Mouse (Mus musculus) erythroblast, adult 5-6 weeks (primary cell): ENCODE data around the gene Gna15. TPM values are rescaled to one million over a fixed set of nuclear protein-coding genes. Genes with fewer than 3 reads are reported as not detected.
A peak's percentile ranks its signal among the peaks of the same experiment; 100 is the strongest.

Experiments used
- ATAC-seq: replicated peaks from 2 replicates; pipeline ENCODE4 v1.8.0; 2016; ENCODE audit warnings: moderate number of reproducible peaks, mild to moderate bottlenecking, moderate TSS enrichment, inconsistent platforms; ENCODE audit not compliant: poor library complexity, low FRiP score, severe bottlenecking
- total RNA-seq, 2 experiments: library from RNA; stranded (forward) in 1 of 2; stranded (reverse) in 1 of 2; fragments of 150-400 nt in 1 of 2; fragments of 200-764, 138-1000 nt in 1 of 2; gene quantifications; 2 replicates each; pipeline versions ENCODE4 v1.2.3 to v1.2.4; 2015 to 2017; ENCODE audit warnings: low replicate concordance in 2 of 2

Gna15 gene
- total RNA-seq, 2 experiments from 2014 or later = 2.1 to 14.8 TPM

DNA sequence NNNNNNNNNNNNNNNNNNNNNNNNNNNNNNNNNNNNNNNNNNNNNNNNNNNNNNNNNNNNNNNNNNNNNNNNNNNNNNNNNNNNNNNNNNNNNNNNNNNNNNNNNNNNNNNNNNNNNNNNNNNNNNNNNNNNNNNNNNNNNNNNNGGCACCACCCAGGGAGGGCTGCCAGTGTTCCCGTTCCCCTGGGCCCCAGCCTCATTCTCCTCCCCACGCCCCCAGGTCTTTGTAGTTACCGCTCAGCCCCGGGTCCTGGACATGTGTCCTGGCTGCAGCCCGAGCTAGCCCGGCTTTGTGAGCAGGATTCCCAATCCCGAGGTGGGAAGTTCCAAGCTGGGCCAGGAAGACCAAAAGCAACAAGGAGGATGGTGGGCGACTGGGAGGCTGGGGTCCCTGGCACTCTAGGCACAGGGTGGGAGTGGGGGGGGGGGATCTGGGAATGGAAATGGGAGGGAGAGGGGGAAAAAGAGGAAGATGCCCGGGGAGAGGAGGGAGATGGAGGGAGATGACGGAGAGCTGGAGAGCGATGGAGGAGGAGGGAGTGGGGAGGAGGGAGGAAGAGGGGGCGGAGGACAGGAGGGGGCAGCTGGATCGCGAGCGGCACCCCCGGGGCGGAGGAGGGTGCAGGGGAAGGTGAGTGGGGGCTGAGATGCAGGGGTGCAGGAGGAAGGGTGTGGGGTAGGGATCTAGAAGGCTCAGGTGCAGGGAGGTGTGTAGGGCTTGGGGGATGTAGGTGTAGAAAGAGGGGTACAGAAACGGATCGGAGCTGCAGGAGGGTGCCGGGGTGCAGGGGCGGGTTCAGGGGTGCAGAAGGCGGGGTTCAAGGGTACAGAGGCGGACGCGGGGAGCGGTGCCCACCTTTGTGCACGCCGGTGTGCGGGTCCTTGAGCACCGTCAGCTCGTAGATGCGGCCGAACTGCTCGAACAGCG, 42.2 kb downstream of the Gna15 start:
- no peak for ATAC-seq

DNA sequence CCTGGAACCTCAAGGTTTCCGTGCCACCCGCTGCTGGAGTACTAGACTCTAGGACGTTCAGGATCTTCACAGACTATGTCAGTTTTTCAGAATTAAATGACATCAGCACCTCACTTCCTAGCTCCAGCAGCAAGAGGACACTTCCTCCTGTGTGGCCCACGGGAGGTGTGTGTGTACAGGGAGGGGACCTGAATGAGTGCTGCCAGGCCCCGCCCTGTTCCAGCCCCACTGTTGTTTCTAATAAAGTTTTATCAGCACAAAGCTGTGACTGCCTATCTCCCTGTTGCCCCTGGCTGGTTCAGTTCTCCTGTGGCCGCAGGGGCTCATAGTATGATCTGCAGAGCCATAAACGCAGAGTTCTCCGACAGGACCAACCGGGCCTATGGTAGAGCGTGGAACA, 49.6 kb downstream of the Gna15 start:
- ATAC-seq = no peak

DNA sequence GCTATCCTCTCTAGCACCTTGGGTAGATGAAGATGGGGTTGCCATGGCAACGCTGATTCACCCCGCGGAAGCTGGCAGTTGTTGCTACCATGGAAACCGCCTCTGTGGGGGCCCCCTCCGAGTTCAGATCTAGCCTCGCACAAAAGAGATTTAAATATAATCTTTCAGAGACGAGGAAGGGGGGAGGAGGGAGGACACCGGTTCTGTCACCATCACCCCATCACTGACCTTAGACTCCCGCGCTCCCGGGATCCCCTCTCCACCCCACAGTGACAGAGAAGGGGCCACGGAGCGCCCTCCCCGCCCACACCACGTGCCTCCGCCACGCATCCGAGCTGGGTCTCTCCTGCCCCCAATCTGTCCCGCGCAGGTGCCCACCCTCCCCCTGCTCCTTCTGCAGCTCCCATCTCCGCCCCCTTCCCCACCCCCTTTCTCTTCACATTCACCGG, 51.0 kb downstream of the Gna15 start:
- no peak for ATAC-seq

- no peak for ATAC-seq
Observed at GRCm38 (mm10) chr10:81472403-81473002, 51.5 kb downstream of the Gna15 start.

DNA sequence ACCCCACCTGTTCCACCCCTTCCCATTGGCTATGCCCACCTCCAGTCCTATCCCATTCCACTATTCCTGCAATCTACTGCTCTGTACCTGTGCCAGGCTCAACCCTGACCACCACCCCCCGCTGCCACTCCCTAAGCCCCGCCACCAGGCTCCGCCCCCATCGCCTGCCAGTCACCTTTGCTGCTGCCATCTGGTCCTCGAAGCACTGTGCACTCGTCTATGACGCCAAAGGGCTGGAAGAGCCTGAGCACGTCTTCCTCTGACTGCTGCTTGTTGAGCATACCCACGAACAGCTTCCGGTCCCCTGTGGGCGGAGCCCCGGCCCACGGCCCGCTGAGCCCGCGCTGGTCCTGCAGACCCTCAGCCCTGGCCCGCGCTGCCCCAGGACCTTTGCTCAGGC, 53.6 kb downstream of the Gna15 start:
- no peak for ATAC-seq

GRCm38 (mm10) chr10:81469253-81469652, 54.8 kb downstream of the Gna15 start:
- ATAC-seq = no peak

DNA sequence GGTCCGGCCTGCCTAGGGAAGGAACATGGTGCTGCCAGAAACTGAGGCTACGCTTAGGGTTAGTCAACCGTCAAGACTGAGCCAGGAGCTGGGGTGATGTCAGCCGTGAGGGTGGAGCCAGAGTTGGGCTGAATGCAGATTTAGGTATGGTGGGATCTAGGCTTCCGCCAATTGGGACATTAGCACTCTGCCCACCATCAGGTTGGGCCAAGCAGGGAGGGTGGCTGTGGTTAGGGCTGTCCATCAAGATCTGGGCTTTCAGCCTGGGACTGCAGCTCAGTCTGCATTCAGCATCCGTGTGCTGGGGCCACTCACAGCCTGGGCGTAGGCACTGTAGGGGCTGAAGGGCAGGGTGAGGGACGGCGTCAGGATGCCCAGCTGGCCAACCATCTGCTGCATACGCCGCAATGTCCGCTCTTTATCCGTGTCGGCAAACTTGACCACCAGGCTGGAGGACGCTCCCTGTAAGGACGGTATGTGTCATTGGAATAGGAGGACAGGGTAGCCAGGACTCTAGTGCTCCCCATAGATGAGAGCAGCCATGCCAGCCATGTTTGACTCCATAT, 56.3 kb downstream of the Gna15 start:
- ATAC-seq = no peak

GRCm38 (mm10) chr10:81466881-81467280, 57.1 kb downstream of the Gna15 start:
- no peak for ATAC-seq

DNA sequence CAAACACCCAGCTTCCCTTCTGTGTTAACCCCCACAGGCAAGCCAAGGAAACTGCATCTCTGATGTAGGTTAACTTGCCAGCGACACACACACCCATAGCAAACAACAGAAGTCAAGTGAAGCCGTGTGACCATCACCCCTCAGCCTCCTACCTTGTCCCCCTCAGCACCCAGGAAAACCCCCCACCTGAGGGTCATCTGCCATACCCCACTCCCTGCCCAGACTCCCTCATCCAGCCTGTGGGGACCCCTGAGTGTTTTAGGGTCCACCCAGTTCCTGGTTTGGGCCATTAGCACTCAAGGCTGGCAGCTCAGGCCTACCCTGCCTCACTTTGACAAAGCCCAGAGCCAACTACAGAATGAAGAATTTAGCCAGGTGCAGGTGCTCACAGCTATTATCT, 58.0 kb downstream of the Gna15 start:
- no peak for ATAC-seq

DNA sequence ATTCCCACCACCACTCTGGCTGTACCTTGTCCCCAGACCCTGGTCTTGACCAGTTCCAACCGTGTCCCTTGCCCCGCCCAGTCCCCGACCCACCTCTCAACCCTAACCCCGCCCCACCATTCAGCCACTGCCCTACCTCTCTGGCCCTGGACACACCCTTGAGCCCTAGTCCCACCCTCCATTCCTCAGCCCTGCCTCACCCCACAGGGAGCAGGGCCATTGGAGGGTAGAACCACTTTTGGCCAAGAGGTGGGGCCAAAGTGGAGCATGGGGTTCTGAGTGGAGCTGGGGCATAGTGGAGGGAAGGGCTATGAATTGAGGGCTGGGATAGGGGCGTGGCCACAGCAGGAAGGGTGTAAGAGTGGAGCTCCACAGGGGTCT, 58.8 kb downstream of the Gna15 start:
- ATAC-seq = no peak

DNA sequence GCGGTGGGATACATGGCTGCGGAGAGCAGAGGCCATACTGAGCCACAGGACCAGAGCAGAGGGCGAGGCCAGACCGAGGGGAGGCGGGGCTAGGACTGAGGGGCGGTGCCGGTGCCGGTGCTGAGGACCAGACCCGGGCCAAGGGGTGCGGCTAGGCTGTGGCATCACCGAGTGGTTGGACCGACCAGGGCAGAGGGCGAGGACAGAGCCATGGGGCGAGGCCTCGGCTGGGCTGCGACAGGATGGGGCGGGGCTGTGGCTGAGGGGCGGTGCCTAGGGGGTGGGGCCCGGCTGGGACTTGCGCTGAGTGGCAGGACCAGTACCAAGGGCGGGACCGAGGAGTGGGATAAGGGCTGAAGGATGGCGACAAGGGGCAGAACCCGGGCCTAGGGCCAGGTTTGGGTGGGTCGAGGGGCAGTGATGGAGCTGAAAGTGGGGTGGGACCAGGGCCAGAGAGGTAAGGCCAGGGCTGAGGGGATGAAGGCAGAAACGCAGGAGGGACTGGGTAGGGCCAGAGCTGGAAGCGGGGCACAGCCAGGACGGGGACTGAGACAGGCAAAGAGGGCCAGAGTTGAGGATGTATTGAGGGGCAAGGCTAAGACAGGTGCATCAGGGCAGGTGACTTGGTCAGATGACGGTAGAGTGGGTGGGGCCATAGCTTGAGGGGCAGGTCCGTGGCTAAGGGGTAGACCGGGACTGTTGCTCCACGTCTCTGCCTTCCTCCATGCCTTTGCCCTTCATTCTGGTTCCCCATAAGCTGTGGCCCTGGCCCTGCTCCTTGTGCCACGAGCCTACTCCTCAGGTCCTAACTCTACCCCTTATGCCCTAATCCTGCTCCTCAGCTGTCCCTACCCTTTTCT, 59.4 kb downstream of the Gna15 start:
- peak; percentile 53 for ATAC-seq

DNA sequence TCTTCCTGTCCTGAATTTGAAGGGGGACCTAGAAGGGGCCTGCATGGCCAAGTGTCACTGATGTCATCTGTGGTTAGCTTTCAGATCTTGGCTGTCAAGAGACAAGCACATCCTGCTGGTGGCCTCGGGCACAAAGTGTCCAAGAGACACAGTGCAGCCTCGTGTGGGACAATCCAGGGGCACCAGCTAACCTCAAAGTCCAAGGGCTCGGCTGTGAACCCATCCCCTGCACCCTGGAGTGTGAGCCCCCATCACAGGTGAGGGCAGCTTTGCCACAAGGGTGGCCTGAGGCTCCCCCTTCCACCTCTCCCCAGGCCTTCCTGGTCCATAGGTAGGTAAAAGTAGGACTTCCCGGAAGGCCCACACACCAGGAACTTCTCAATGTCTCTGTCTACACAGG, 60.5 kb downstream of the Gna15 start:
- ATAC-seq = no peak

DNA sequence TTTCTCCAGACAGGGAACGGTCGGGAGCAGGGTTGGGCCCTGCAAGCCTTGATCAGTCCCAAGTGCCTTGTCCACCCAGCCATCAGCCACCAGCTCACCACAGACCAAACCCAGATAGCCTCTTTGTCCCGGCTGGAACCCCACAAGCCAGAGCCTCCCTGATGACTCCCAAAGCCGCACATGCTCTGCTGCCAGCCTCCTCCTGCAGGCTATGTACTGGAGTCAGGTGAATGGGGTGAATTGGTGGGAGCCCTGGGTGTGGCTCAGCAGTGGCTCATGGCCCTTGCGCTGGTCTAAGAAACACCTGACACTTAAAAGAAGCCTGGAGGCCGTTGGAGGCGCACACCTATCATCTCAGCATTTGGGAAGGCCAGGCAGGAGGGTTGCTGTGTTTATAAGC, 61.1 kb downstream of the Gna15 start:
- no peak for ATAC-seq

DNA sequence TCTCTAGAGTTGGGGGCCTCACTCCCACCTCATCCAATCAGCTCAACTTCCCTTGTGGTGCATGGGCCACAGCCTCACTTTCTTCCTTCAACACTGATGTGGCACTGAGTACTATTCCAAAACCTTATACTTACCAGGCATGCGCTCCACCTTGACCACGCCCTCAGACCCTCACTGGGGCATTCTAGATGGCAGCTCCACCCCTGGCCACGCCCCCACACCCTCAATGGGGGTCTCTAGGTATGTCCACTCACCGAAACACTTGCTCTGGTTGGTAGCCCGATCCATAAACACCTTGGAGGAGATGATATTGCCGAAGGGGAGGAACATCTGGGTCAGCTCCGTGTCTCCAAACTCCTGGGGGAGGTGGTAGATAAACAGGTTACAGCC, 61.6 kb downstream of the Gna15 start:
- ATAC-seq = no peak

DNA sequence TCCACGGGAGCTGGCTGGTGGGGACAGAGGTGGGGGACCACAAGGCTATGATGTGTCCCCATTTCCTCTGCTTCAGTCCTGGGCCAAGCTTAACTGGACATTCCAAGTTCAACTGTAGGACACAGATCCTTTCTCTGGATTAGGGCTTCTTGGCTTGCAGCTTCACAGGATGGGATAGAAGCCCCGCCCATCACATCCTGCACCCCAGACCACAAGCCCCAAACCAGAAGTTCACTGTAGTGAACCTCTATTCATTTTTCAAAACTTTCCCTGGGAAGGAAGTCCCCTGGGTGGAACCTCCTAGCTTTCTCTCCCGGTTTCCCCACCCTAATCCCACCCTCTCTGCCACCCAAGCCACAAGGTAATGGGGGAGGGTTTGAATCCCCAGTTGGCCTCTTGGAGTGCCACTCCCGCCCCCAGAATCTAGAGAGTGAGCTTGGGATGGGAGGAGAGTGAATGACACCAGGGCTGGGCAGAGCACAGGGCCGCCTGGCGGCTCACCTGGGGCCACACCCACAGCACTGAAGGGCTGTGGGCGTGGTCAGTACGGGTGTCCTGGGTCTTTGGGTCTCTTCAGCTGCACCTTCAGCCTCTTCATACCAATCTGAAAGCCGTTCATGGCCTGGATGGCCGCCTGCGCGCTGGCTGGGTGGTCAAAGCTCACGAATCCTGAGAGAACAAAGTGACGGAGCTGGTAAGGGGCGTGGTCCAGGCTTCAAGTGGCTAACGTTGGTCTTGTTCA, 62.2 kb downstream of the Gna15 start:
- no peak for ATAC-seq

DNA sequence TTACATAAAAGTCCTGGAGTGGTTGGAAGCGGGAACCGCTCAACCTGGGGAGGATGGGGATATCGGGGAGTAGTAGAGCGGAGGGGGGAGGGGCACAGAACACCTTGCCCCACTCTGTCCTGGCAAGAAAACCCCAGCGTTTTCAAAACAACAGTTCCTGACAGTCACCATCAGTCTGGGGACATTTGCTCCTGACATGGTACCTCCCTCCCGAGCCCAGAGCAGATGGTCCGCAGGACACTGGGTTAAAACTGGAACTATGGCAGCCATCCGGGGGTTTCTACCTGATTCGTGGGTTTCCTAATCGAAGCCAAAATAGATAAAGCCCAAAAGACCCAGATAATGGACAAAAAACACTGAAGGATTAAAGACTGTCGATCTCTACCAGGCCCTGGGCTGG, 63.1 kb downstream of the Gna15 start:
- no peak for ATAC-seq

DNA sequence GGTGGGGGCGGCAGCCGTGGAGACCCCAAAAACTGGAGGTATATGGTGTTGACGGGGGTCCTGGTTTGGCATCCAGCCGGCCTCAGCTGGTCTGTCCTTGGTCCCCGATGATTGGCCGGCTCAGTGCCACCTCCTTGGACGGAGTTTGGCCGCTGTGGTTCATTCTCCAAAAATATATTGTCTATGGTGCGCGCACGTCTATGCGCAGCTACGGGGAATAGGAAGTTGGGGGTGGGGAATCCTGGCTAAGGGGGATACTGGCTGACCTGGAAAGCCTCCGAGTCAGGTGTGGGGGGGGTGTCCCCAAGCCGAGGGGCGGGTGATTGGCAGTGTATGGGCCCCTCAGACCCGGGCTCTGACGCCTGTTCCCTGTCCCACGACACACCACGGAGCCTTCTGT, 63.6 kb downstream of the Gna15 start:
- no peak for ATAC-seq

GRCm38 (mm10) chr10:81459399-81459798, 64.6 kb downstream of the Gna15 start:
- no peak for ATAC-seq

- no peak for ATAC-seq
Observed at GRCm38 (mm10) chr10:81458267-81458666, 65.8 kb downstream of the Gna15 start.

GRCm38 (mm10) chr10:81457624-81458023, 66.4 kb downstream of the Gna15 start:
- no peak for ATAC-seq
